Mouse (Mus musculus) heart, embryonic 11.5 days (tissue): ENCODE measurements at regions not wholly inside any gene's neighbourhood (a gene's known extent, or its start where the extent isn't known, plus 50 kb on each side); places are given as distances from the start of the nearest gene placed in this dataset.
"Not testable (repeated sequence)": the region's sequence is repeated elsewhere in the genome, so short reads cannot be mapped to it uniquely, and the experiment has no call there.

ENCODE experiments used
- ATAC-seq: fragments of 200-750 bp; cut with Nextera tagmentation; replicated peaks from 2 replicates; pipeline ENCODE4 v1.8.0; 2017; ENCODE audit warnings: moderate library complexity; ENCODE audit not compliant: insufficient number of reproducible peaks, low FRiP score, low TSS enrichment
- H3K27ac ChIP-seq: fragments of 300-500 bp; sonication (generic); 2 replicates; pipeline ENCODE4 v1.5.1; 2014; ENCODE audit warnings: mild to moderate bottlenecking, low read depth, low read length
- H3K27me3 ChIP-seq: fragments of 300-500 bp; sonication (generic); 2 replicates; pipeline ENCODE4 v1.6.1; 2014; ENCODE audit warnings: mild to moderate bottlenecking, low read length, mixed read lengths; ENCODE audit not compliant: control insufficient read depth, insufficient read depth
- H3K36me3 ChIP-seq: fragments of 300-500 bp; sonication (generic); 2 replicates; pipeline ENCODE4 v1.6.1; 2014; ENCODE audit warnings: mild to moderate bottlenecking, low read length, moderate library complexity, mixed read lengths; ENCODE audit not compliant: control insufficient read depth, insufficient read depth
- H3K4me1 ChIP-seq: fragments of 300-500 bp; sonication (generic); 2 replicates; pipeline ENCODE4 v1.6.1; 2014; ENCODE audit warnings: low read length; ENCODE audit not compliant: control insufficient read depth, insufficient read depth
- H3K4me2 ChIP-seq: fragments of 300-500 bp; sonication (generic); 2 replicates; pipeline ENCODE4 v1.6.1; 2014; ENCODE audit warnings: mild to moderate bottlenecking, moderate library complexity
- H3K4me3 ChIP-seq: fragments of 300-500 bp; sonication (generic); 2 replicates; pipeline ENCODE4 v1.5.1; 2014; ENCODE audit warnings: low read depth, low read length
- H3K9ac ChIP-seq: fragments of 300-500 bp; sonication (generic); 2 replicates; pipeline ENCODE4 v1.6.1; 2014; ENCODE audit warnings: mild to moderate bottlenecking, low read depth, low read length, moderate library complexity
- H3K9me3 ChIP-seq: fragments of 300-500 bp; sonication (generic); replicated peaks from 2 replicates; pipeline ENCODE4 v1.6.1; 2016; ENCODE audit warnings: low read length; ENCODE audit not compliant: control insufficient read depth

DNA sequence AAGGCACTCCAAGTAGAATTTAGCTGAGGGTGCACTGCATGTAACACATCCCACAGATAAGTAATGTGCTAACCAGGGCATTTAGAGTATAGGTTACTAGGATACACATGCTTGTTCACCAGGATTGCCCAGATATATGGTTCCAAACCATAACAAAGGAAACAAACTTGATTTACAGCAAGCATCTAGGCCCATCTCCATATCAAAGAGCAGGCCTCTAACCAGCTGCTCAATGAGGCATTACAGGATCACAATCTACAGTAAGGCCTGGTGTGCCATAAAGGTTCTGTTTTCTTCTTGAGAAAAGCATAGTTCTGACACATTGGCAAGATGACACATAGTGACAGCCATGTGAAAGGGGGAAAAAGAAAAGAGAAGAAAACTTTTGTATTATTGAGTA, 56.0 kb upstream of the Gm15446 start:
- Histone ChIP-seq H3K4me3 (peak overlapping the region; percentile 69), H3K4me2 (peak overlapping the region; percentile 64)
- not testable (repeated sequence) for H3K27me3 ChIP-seq, H3K9me3 ChIP-seq, H3K27ac ChIP-seq, H3K4me1 ChIP-seq, H3K9ac ChIP-seq, ATAC-seq, H3K36me3 ChIP-seq
